Mouse (Mus musculus) stomach, postnatal 0 days (tissue): ENCODE measurements at regions not wholly inside any gene's neighbourhood (a gene's known extent, or its start where the extent isn't known, plus 50 kb on each side); places are given as distances from the start of the nearest gene placed in this dataset.

Experiments
- CTCF ChIP-seq: IDR thresholded peaks from 2 replicates; pipeline ENCODE4 v1.5.1; 2016; ENCODE audit warnings: antibody characterized with exemption, low read depth, mild to moderate bottlenecking, moderate library complexity
- EP300 ChIP-seq: optimal IDR thresholded peaks from 2 replicates; pipeline ENCODE3; 2016; ENCODE audit warnings: antibody characterized with exemption

DNA sequence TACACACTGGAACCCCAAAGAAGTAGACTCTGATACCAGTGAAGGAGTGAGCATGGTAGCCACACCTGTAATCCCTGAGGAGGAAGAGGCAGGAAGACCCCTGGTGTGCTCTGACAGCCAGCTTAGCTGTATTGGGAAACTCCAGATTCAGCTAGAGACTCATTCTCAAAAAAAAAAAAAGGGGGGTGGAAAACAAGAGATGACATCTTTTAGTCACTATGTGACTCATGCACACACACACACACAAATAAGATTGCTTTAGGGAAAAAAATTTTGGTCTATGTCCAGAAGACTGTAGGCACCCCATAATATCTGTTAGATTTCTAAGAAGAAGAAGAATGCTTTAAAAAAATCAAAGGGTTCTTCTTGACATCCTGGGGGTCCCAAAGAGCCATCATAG lies 287.6 kb downstream of the Tns1 start:
- no peak for TF ChIP-seq EP300
- TF ChIP-seq CTCF, result no peak
